Mouse (Mus musculus): ENCODE measurements around the gene Cdkn1a. TPM values are rescaled to one million over a fixed set of nuclear protein-coding genes. Genes with fewer than 3 reads are reported as not detected.

The Cdkn1a gene
- polyA plus RNA-seq, 1 experiment from 2014 or later: 92.1 TPM

GRCm38 (mm10) chr17:29137906-29138305 lies 47.1 kb downstream of the Cdkn1a start:
- Histone ChIP-seq H3K9me3 (no peaks in the 10 kb centered on the region), H3K27ac (no peak overlapping the region), H3K27me3 (no peaks in the 10 kb centered on the region), H3K4me3 (no peak overlapping the region), H3K9ac (no peak overlapping the region), H3K4me2 (replicated peaks) (no peak overlapping the region), H3K4me1 (peaks cover 7% of the 10 kb centered on the region; the same call in 1 of the 2 replicates), H3K36me3 (no peaks in the 10 kb centered on the region)
- 80% methylated on average over 7 of the region's 7 CpGs for WGBS
- no peak for ATAC-seq (ENCODE audit: low FRiP score, low read depth)

- ATAC-seq (ENCODE audit: low FRiP score, low read depth): no peak
- H3K4me2 ChIP-seq (replicated peaks): no peak overlapping the region
- H3K4me3 ChIP-seq: no peak overlapping the region
- 88% methylated on average over 3 of the region's 3 CpGs for WGBS
- H3K27me3 ChIP-seq: no peaks in the 10 kb centered on the region
- peaks cover 7% of the 10 kb centered on the region for H3K9me3 ChIP-seq
- H3K4me1 ChIP-seq: no peaks in the 10 kb centered on the region
- no peaks in the 10 kb centered on the region for H3K36me3 ChIP-seq
- H3K27ac ChIP-seq: no peak overlapping the region
- no peak overlapping the region for H3K9ac ChIP-seq
Observed at GRCm38 (mm10) chr17:29141577-29141976, 50.8 kb downstream of the Cdkn1a start.

DNA sequence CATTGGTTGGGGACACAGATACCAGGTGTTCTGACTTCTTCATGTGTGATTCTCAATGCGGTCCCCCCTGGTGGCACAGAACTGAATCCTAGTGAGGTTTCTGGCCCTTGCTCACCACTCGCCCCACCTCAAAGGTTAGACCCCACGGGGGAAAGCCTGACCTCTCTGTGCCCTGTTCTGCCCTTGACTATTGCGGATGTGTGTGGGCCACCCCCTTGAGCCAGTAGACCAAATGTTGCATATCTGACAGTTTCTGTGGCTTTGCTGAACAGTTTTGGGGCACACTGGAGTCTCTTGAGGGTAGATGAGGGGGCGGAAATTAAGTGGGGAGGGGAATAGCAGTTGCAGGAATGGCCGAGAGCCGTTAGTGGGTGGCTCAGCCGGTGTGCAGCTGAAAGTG lies 52.5 kb downstream of the Cdkn1a start:
- H3K4me3 ChIP-seq: no peak overlapping the region
- ATAC-seq (ENCODE audit: low FRiP score, low read depth): no peak

DNA sequence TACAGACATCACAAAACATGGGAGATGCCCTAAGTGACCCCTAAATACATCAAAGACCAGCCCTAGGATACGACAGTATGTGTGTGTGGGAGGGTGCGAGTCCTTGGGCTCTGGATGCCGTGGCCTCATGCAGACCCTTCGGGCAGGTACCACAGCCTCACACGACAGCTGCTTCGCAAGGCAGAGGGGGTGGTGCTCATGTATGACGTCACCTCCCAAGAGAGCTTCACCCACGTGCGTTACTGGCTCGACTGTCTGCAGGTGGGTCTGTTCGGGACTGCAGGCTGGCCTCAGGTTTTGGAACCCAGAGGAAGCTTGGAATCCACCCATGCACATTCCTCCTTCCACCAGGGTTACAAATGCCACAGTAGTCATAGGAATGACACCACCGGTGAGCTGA lies 54.3 kb downstream of the Cdkn1a start:
- no peak for ATAC-seq (ENCODE audit: low FRiP score, low read depth)
- no peak overlapping the region for H3K4me3 ChIP-seq

More for the DNA sequence above, 52.5 kb downstream of the Cdkn1a start:
- no peak overlapping the region for H3K9ac ChIP-seq
- no peak overlapping the region for H3K4me2 ChIP-seq (replicated peaks)
- 72% methylated on average over 8 of the region's 8 CpGs for WGBS
- no peaks in the 10 kb centered on the region for H3K27me3 ChIP-seq
- H3K4me1 ChIP-seq: no peaks in the 10 kb centered on the region
- no peaks in the 10 kb centered on the region for H3K36me3 ChIP-seq
- H3K27ac ChIP-seq: no peak overlapping the region
- peaks cover 7% of the 10 kb centered on the region for H3K9me3 ChIP-seq

DNA sequence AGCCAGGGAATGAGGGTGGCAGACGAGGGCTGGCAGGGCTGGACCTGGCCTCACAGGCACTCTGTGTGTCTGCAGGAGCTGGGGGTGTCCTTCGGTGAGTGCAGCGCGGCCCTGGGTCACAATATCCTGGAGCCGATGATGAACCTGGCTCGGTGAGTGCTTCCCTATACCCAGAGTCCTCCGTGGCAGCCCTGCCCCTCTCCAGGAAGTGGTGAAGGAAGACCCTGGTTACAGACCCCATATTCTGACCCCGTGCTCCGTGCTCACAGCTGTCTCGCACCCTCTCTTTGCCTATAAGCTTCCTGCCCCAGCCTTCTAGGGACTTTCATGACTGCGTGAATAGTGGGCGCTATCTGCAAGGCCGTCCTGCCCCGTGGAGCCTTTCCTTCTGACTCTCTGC lies 56.5 kb downstream of the Cdkn1a start:
- 81% methylated on average over 14 of the region's 14 CpGs for WGBS
- Histone ChIP-seq H3K4me3 (no peak overlapping the region), H3K9ac (no peak overlapping the region), H3K4me1 (peaks cover 7% of the 10 kb centered on the region; the same call in 1 of the 2 replicates), H3K27ac (no peak overlapping the region), H3K4me2 (replicated peaks) (no peak overlapping the region), H3K36me3 (no peaks in the 10 kb centered on the region), H3K9me3 (peaks cover 7% of the 10 kb centered on the region), H3K27me3 (no peaks in the 10 kb centered on the region)
- no peak for ATAC-seq (ENCODE audit: low FRiP score, low read depth)

More for the DNA sequence above, 54.3 kb downstream of the Cdkn1a start:
- Histone ChIP-seq H3K9ac (no peak overlapping the region), H3K27ac (no peak overlapping the region), H3K9me3 (peaks cover 7% of the 10 kb centered on the region), H3K4me2 (replicated peaks) (no peak overlapping the region), H3K27me3 (no peaks in the 10 kb centered on the region), H3K4me1 (peaks cover 7% of the 10 kb centered on the region; the same call in 1 of the 2 replicates), H3K36me3 (no peaks in the 10 kb centered on the region)
- WGBS: 89% methylated on average over 12 of the region's 12 CpGs

DNA sequence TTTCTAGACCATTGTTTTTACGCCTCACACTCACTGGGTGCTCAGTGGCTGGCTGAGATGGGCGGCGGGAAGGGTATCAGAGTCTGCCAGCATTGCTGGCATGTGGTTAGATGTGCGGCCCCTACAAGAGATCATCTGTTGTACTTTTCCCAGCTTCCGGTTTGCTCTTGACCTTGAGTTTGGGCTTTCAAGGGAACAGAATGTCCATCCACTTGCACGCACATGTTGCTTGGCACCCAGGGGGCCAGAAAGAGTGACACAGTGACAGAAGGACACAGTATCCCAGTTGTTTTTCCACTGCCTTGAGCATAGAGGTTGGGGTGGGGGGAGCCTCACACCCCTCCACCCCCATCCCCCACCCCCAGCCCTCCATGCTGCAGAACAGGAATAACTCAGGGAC lies 57.0 kb downstream of the Cdkn1a start:
- Histone ChIP-seq H3K4me3 (no peak overlapping the region), H3K36me3 (no peaks in the 10 kb centered on the region), H3K4me2 (replicated peaks) (no peak overlapping the region), H3K4me1 (peaks cover 7% of the 10 kb centered on the region; the same call in 1 of the 2 replicates), H3K27ac (no peak overlapping the region), H3K9me3 (peaks cover 7% of the 10 kb centered on the region), H3K9ac (no peak overlapping the region), H3K27me3 (no peaks in the 10 kb centered on the region)
- WGBS: 95% methylated on average over 6 of the region's 6 CpGs
- ATAC-seq (ENCODE audit: low FRiP score, low read depth): no peak

DNA sequence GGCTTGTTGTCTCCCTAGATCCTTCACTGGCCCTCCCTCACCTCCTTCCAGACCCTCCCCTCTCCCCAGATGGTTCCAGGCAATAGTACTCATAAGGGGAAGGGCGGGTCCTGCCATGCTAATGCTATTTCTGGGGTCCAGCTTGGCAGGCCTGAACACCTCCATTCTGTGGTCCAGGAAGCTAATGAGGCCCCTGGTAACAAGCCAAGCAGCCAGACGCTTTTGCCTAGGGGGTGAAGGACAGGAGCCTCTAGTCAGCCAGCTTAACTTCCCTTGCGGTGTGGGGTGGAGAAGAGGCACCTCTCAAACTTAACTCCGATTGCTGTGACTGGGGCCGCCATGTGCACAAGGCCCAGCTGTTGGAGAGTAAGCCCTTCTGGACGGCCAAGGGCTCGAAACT lies 59.0 kb downstream of the Cdkn1a start:
- Histone ChIP-seq H3K27me3 (no peaks in the 10 kb centered on the region), H3K36me3 (no peaks in the 10 kb centered on the region), H3K4me1 (peaks cover 7% of the 10 kb centered on the region; the same call in 1 of the 2 replicates), H3K9ac (no peak overlapping the region), H3K27ac (no peak overlapping the region), H3K9me3 (peaks cover 7% of the 10 kb centered on the region), H3K4me2 (replicated peaks) (no peak overlapping the region), H3K4me3 (no peak overlapping the region)
- 55% methylated on average over 7 of the region's 7 CpGs for WGBS
- ATAC-seq (ENCODE audit: low FRiP score, low read depth): no peak

Other genes with a start within 250 kb of the Cdkn1a start
- gene Pnpla1, start 232.6 kb upstream of the Cdkn1a start, polyA plus RNA-seq (2015; fragmentation: Nextera tagmentation; extraction: Ambion mirVana): 0.38 and 0.53 TPM in 2 replicates
- gene 4930539E08Rik, start 175.7 kb upstream of the Cdkn1a start, polyA plus RNA-seq (2015; fragmentation: Nextera tagmentation; extraction: Ambion mirVana): 0.27 and 0.36 TPM in 2 replicates
- not detected in 2 replicates for gene Pxt1, start 147.1 kb upstream of the Cdkn1a start, polyA plus RNA-seq (2015; fragmentation: Nextera tagmentation; extraction: Ambion mirVana)
- gene Kctd20, start 139.0 kb upstream of the Cdkn1a start, polyA plus RNA-seq (2015; fragmentation: Nextera tagmentation; extraction: Ambion mirVana): 105 and 120 TPM in 2 replicates
- 119 and 120 TPM in 2 replicates for gene Stk38, start 83.0 kb upstream of the Cdkn1a start, polyA plus RNA-seq (2015; fragmentation: Nextera tagmentation; extraction: Ambion mirVana)
- 694 and 714 TPM in 2 replicates for gene Srsf3, start 58.3 kb upstream of the Cdkn1a start, polyA plus RNA-seq (2015; fragmentation: Nextera tagmentation; extraction: Ambion mirVana)
- 0.34 and 0.80 TPM in 2 replicates for gene Rab44, start 23.2 kb downstream of the Cdkn1a start, polyA plus RNA-seq (2015; fragmentation: Nextera tagmentation; extraction: Ambion mirVana)
- gene Cpne5, start 147.2 kb downstream of the Cdkn1a start, polyA plus RNA-seq (2015; fragmentation: Nextera tagmentation; extraction: Ambion mirVana): 10.4 and 12.7 TPM in 2 replicates
- gene Ppil1, start 173.2 kb downstream of the Cdkn1a start, polyA plus RNA-seq (2015; fragmentation: Nextera tagmentation; extraction: Ambion mirVana): 155 and 162 TPM in 2 replicates
- gene BC004004, start 177.8 kb downstream of the Cdkn1a start, polyA plus RNA-seq (2015; fragmentation: Nextera tagmentation; extraction: Ambion mirVana): 65.1 and 69.7 TPM in 2 replicates
- gene Pi16, start 226.7 kb downstream of the Cdkn1a start, polyA plus RNA-seq (2015; fragmentation: Nextera tagmentation; extraction: Ambion mirVana): 0.45 and 0.46 TPM in 2 replicates